Mouse (Mus musculus) G1E-ER4 (cell line): ENCODE results near the gene Slc27a5. TPM values are rescaled to one million over a fixed set of nuclear protein-coding genes. Genes with fewer than 3 reads are reported as not detected.

Source experiments
- GATA1 ChIP-seq: IDR thresholded peaks from one replicate; pipeline ENCODE4 v1.8.0; 2012; ENCODE audit warnings: low read length, inconsistent platforms
- polyA plus RNA-seq: library from polyadenylated mRNA; stranded (reverse); fragments of >175 nt; gene quantifications from 2 replicates; pipeline ENCODE4 v1.2.3, GENCODE M21; 2012

The Slc27a5 gene
- polyA plus RNA-seq, 1 experiment, result not detected

DNA sequence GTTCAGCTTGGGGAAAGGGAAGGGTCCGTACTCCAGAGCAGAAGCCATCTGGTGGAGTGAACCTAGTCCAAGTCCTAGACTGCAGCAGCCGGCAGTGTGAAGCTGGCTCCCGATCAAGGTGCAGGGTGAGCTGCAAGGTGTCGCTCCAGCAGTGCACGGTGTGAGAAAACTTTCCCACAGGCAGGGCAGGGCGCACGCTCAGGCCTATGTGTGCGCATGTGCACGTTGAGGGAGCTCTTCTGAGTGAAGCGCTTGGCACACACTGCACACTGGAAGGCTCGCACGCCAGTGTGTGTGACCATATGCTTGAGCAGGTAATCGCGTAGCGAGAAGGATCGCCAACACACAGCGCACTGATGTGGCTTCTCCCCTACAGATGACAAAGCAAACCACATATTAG, 8.0 kb upstream of the Slc27a5 start:
- no peak for TF ChIP-seq GATA1

DNA sequence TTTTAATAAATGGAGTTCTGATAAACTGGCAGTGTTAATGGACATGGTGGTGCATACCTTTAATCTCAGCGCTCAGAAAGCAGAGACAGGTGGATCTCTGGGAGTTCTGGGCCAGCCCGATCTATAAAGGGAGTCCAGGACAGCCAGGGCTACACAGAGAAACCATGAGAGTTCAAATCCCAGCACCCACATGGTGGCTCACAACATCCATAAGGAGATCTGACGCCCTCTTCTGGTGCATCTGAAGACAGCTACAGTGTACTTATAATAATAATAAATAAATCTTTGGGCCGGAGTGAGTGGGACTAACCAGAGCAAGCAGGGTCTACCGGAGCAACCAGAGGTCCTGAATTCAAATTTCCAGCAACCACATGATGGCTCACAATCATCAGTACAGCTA, 5.4 kb upstream of the Slc27a5 start:
- no peak for TF ChIP-seq GATA1

DNA sequence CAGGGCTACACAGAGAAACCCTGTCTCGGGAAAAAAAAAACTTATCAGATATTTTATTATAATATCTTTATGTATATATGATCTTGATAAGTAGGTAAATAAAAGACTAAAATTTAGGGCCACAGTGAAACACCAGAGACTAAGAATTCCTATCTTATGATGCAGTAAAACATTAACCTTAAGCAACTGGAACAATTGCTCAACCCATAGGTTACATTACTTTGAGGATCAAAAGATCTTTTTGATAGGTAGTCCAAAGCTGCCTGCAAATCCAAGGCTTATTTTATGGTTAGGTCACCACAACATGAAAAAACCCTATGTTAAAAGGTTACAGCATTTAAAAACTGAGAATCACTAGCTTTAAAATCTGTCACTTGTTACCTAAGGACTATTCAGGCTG, 3.6 kb upstream of the Slc27a5 start:
- no peak for TF ChIP-seq GATA1

DNA sequence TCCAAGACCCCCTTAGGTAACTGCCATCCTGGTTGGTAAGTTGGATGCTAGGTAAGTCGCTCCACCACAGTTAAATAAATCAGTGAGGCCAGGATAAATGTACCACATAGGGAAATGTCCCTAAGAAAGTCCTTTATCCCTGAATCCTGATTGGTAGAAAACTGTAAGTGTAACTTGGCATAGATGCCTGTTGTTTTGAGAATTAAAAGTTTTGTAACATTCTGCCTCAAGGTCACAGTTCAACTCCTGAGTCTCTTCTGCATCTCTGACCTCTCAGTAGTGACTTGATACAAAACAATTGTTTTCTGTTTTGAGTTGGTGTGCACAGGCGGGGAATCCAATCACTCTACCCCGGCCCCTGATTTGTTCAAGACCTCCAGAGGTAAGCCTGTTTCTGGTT, 859 bp upstream of the Slc27a5 start, which contains the start of gene Trim28:
Gene Trim28 (plus strand): TSS at position 264 of the 400 bp plus-strand sequence.
- TF ChIP-seq GATA1, result no peak

GRCm38 (mm10) chr7:12997230-12997629, 762 bp downstream of the Slc27a5 start:
- TF ChIP-seq GATA1, result no peak

DNA sequence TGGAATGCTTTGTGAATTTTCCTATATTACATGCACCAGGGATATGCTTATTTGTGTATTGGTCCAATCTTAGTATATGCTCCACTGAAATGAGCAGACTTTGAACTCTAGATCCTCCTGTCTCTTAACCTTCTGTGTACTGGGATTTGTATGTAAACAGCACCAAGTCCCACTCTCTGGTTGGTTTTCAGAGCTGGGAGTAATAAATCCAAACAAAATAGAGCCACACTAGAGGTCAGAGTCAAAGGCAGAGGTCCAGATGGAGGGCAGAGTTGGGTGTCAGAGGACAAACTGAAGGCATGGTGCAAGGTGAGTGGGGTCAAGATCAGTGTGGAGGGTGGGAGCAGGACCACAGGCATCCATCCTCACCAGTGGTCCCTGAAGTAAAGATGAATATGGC, 2.1 kb downstream of the Slc27a5 start:
- TF ChIP-seq GATA1, result no peak

DNA sequence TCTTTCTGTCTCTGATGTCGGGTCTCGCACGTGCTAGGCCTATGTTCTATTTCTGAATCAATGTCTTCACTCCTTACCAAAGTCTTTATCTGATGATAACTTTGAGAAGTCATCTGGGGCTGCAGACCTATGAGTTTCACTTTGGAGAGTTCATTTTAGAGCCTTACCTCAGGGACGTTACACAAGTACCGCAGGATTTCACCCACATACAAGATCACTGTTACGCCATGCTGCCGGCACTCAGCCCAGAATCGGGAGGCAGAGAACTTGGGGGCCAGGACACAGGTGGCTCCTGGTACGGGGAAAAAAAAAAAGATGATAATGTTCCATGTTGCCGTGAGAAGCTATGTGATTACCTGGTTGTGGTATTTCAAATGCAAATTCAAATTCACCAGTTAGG, 4.8 kb downstream of the Slc27a5 start:
- no peak for TF ChIP-seq GATA1

DNA sequence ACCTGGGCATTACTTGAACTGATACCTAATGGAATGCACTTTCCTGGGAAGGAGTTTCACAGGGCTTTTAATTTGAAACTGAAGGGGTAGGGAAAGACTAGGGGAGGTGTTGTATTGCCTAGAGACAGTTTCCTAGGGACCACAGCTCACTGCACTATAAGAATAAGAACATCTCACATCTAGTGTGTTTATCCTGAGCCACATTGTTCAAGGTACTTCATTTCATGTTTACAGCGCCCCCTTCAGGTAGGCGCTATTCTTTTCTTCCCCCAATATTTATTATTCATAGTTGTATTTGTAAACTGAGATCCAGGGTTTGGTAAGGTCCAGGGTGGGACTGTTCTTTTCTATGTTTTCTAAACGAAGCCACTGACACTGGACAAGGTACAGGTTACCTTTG, 5.8 kb downstream of the Slc27a5 start:
- TF ChIP-seq GATA1, result no peak

DNA sequence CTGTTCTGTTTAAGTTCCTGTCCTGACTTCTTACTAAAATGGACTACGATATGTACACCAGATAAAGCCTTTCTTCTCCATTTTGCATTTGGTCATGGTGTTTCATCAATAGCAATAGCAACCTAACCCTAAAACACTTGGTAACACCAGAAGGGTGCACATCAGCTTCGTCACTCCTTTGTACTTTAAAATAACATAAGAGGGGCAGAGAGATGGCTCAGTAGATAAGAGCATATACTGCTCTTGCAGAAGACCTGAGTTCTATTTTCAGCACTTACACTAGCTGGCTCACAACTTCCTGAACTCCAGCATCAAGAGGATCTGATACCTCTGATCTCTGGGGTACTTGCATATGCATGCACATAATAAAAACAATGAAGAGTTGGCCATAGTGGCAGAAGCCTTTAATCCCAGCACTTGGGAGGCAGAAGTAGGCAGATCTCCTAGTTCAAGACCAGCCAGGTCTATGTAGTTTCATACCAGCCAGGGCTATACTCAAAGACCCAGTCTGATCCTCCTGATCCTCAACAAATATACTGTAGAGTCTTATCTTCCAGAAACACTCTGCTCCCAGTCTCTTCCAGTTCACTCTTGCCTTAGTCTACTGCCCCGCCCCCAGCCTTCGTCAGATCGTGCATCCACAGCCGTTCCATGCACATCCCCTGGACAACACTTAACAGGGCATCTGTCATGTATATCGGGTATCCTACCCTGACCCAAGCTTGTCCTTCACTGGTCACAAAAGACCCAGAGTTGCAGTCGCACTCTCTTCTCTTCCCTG, 10.4 kb downstream of the Slc27a5 start:
- TF ChIP-seq GATA1, result peak; percentile 17

DNA sequence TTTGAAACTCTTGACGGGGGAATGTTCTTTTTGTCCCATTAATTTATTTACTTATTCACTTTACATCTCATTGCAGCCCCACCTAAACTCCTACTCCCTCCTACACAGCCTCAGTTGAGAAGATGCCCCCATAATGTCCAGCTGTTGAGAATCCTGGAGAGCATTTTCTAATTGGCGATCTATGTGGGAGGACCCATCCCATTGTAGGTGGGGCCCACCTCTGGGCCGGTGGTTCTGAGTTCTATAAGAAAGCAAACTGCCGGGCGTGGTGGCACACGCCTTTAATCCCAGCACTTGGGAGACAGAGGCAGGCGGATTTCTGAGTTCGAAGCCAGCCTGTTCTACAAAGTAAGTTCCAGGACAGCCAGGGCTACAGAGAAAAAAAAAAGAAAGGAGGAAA, 11.1 kb downstream of the Slc27a5 start:
- no peak for TF ChIP-seq GATA1

GRCm38 (mm10) chr7:12985724-12986123, 12.3 kb downstream of the Slc27a5 start:
- TF ChIP-seq GATA1, result no peak

GRCm38 (mm10) chr7:12980291-12980690, 17.7 kb downstream of the Slc27a5 start:
- TF ChIP-seq GATA1, result no peak

GRCm38 (mm10) chr7:12979776-12980175, 18.2 kb downstream of the Slc27a5 start:
- TF ChIP-seq GATA1, result no peak

- no peak for TF ChIP-seq GATA1
Measured at GRCm38 (mm10) chr7:12978931-12979722, 18.9 kb downstream of the Slc27a5 start.

GRCm38 (mm10) chr7:12977682-12978389, 20.2 kb downstream of the Slc27a5 start, which contains the start of gene Zfp446:
Zfp446 (plus strand) TSS chr7:12977848.
- TF ChIP-seq GATA1, result no peak

- no peak for TF ChIP-seq GATA1
Measured at GRCm38 (mm10) chr7:12970906-12971305, 27.1 kb downstream of the Slc27a5 start.
